Mouse (Mus musculus) cortical plate, adult 2 months (tissue): ENCODE results near the gene Nrl.

ENCODE experiments used
- CTCF ChIP-seq: fragments of 200-500 bp; IDR thresholded peaks from 2 replicates; pipeline ENCODE4 v1.5.1; 2011; ENCODE audit warnings: mild to moderate bottlenecking, control low read depth, low read length; ENCODE audit not compliant: insufficient read depth; ENCODE audit errors: extremely low read depth
- POLR2A ChIP-seq: fragments of 200-500 bp; IDR thresholded peaks from 2 replicates; pipeline ENCODE4 v1.6.1; 2011; ENCODE audit warnings: mild to moderate bottlenecking, low read length, control low read depth; ENCODE audit not compliant: insufficient read depth; ENCODE audit errors: extremely low read depth

DNA sequence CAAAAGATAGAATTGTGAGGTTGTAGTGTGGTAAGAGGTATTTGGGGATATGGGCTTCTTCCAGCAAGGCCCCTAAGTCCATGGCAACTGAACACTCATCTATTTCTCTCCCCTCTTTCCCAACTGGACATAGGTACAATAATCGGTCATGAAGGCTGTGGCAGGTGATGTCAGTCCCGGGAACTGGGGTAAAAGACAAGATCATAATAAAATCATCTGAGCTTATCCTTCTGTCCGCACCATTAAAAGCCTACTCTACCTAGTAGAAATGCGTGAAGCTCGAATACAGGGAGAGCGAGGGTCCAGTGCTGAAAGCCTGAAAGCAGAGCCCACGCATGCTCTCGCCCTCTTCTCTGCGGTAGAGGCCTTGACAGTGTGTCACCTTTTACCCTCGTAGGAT, 45.2 kb downstream of the Nrl start:
- no peak for TF ChIP-seq POLR2A
- no peak for TF ChIP-seq CTCF
